Mouse (Mus musculus) kidney, adult 18-20 months (tissue): Measurements from ENCODE around the gene Grm4.

Source experiments
- DNase-seq: peaks from one replicate; pipeline ENCODE4 v3.0.0; 2021

Gene Grm4

DNA sequence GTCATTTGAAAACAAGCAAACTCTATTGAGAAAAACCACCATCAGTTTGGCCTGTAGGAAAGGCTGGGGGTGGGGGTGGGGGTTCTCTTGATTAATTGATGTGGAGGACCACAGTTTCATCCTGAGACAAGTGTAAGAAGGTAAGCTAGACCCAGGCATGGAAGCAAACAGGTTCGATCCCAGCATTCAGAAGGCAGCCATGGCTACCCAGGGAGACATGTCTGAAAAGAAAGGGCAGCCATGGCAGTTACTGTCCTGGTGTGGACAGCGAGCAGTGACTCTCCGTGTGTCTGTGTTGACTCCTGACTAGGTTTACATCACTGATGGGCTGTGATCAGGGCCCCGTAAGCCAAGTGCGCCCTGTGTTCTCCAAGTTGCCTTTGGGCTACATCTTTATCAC is at the start of gene Grm4:
Gene Grm4, minus strand, starts transcription at position 101 of the 400 bp plus-strand sequence.
- no peak for DNase-seq

DNA sequence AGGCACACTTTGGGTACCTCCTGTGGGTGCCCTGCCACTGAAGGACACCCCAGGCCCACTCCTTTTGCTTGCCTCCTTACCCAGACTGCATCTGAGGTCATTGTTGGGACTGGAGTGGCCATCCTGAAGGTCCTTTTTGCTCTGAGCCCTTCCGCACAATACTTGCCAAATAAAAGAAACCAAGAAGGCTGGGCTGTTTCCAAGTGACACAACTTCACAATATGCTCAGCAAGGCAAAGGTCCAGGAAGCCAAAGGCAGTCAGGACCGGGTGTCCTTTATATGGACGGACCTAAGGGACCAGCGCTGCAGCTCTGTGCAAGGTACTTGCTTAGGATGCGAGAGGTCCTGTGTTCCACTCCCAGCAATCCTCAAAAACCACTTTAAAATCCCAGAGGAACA is 47.0 kb upstream of the Grm4 start:
- DNase-seq = no peak

DNA sequence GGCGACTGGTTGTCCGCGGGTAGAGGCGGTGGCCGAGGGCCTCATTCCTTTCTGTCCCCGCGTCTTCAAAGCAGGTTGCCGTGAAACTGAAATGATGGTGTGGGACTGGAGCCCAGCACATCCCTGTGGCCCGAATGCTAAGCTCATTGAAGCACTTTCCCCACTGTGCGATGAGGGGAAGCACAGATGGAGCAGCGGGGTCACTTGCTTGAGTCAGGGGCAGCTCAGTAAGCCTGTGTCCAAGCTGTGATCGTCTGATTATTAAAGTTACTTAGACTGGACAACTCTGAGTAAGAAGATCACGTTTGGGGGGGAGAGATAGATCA is 44.7 kb upstream of the Grm4 start:
- DNase-seq = no peak

DNA sequence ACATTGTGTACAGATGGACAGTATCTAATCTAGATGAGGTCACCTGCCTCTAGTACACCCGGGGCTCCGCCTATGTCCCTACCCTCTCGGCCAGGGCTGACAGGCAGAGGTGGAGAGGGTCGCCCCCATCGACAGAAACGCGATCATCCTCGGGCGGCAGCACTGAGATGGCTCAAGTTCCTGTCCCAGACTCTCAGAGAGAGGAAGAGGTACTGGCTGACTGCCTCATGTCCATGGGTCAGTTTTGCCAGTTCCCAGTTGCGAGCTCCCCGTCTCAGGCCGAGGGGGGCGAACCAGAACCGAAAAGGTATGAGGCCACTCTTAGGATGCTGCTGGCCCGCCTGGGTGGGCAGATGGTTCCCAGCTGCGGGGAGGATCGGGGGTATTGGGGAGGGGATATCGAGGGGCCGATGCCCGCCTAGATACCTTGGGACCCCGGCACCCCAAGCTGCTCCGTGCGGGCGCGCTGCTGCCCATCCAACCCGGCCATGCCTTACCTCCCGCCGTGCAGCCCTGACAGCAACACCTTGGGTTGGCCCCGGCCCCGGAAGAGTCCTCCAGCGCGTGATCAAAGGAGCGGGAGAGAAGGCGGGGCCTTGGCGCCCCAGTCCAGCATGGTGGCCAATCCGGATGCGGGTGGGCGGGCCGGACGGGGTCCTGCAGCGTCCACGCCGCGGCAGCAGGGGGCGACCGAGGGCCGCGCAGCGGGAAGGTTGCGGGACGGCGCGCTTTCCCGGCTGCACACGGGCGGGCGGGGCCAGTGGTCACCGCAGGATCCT is 44.1 kb upstream of the Grm4 start, which contains the start of gene AI413582:
Gene AI413582, minus strand, starts transcription at position 594 of the 779 bp plus-strand sequence.
- DNase-seq = peak; percentile 98

DNA sequence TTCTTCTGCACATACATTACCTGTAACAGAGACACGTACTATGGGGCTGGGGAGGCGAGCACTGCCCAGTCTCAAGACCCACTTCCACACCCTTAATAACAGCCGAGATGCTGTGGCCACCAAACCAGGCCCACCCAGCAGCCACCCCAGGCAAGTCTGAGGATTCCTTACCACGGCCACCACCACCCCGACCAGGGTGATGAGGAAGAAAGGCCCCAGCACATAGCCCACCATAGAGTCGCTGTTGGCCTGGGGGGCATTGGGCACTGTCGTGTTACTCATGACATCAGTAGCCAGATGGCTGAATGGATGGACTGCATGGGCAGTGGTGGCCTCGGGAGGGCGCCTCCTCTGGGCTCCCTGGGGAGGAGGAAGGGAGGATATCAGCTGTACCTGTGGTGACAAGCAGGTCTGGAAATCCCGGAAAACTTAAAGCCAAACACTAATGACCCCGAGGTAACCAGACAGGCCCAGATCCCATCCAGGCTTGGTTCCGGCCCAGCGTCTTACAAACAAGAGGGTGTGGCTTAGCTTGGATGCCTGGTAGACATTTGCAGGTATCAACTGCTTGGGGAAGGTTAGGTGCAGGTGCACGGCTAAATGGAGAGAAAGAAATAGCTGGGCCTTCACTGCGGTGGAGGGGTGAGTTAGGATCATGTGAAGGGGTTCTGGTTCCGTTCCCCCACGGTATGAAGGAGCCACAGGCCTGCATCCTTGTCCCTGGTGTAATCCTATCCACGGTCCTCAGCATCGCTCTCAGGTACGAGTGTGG is 43.4 kb upstream of the Grm4 start:
- DNase-seq = peak; percentile 32

DNA sequence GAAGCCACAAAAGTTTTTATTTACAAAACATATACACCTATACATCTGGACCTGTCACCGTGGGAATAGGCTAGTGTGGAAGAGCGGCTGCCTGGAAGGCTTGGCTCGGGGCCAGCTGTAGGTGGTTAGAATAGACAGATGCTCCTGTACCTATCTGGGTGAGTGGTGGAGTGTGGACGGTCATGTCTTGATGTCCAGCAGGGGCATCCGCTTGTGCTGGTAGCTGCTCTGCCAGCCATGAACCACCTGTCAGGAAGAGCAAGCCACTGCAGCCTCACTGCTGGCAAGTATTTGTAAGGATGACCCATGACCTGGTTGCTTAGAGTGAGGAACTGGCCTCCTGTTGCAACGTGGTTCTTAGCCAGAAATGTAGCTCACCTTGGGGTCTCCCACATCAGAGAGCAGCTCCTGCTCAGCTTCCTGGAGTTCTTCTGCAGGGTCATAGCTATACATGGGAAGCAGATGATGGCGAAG is 42.6 kb upstream of the Grm4 start:
- no peak for DNase-seq

DNA sequence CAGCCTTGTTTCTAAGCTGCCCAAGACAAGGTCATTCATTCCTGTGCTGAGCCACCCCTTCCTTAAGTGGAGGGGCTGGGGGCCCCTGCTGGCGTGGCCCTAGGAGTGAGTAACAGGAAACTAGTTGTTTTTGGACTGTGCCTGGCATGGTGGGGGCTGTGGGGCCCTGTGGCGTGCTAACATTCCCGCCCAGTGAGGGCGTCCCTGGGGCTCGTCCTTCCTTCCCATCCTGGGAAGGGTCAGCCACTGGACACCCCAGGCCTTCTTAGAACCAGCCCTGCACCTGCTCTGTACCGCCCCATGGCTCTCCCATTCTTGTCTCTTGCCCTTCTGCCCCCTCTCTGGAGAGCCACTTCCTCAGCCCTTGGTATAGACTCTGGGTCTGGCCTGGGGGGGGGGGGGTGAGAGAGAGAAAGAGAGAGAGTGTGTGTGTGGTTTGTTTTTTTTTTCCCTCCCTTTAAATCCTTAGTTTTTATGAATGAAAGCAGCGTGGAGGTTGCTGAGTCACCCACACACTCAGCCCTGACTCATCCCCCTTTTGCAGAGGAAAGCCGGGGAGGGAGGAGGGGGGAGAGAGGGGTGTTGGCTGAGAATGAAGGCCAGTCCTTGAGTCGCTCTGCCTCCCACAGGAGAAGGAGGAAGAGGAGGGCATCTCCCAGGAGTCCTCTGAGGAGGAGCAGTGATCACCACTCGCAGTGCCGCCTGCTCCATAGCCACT is 40.8 kb upstream of the Grm4 start:
- DNase-seq = no peak

DNA sequence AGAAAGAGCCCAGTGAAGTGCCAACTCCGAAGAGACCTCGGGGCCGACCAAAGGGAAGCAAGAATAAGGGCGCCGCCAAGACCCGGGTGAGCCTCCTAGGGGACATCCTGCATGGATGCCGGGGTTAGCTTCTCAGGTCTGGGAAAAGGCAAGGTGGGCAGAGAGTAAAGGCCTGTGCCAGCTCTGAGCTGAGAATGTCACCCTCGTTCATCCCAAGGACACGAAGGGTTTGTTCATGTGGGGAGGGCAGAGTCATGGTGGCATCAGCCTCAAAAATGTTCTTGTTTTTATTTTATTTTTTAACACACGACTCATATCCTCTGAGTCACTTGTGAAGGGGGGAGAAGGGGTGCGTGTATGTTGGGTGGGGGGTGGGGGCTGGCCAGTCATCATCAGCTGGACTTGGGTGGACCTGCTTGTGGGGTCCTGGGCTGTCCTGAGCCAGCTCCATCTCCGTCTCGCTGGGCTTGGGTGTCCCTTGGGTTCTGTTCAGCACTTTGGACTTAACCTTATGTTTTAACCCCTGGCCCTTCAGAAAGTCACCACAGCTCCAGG is 39.8 kb upstream of the Grm4 start:
- no peak for DNase-seq

DNA sequence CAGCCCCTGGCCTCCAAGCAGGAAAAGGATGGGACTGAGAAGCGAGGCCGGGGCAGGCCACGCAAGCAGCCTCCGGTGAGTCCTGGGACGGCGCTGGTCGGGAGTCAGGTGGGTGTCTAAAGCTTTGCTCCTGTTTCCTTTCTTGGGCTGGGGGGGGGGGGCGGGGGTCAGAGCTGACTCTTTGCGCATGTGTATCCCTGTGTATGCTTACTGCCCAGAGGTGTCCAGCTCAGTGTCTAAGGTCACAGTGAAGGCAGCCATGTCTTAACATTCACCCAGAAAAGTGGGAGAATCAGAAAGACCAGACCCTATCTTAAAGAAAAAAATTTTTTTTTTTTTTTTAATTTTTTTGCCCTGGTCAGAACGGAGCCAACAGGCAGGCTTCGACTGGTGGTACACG is 38.4 kb upstream of the Grm4 start:
- no peak for DNase-seq

DNA sequence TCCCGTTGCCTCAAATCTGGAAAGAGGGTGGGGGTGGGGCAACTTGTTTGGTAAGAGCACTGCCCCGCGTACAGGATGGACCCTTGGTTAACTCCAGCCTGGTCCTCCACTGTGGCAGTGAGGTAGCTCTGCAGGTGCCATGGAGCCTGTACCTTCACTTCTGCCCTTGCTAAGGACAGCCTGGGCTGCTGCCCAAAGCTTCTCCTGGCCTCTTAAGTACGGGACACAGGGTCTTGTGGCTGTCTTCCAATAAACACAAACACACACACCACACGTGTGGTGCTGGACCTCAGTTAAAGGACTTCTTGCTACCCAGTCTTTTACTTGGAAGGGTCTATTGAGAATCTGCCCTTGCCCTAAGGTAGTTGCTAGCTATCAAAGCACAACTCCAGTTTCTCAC is 37.6 kb upstream of the Grm4 start:
- DNase-seq = no peak

DNA sequence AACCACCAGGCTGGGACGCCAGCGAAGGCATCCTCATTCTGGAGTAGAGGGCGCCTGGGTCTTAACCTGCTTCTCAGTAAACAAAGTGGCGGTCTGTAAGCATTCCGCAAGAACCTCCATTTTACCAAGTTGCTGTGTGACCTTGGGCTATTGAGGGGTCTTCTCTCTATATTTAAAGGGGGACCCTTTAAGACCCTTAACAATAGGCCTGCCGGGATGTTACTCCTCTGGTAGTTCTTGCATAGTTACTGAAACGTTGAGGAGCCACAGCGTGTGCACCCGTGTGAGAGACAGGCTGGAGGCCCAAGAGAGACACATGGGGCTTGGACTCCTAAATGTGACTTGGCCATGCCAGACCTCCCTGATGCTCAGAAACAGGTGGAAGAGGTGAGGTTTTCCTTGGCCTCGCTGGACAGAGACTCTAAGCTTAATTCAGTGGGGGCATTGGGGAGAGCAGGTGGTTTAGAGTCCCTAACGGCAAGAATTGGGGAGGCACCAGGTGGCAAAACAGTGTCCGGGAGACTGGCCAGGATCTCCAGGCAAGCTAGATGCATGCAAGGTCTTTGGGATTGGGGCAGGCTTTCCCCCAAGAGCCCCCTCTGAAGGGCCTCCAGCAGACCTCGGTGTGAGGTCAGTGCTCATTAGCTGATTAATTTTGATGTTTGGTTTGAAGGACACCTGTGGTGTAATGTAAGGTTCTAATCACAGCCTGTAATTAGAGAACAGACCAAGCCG is 36.9 kb upstream of the Grm4 start:
- DNase-seq = no peak

DNA sequence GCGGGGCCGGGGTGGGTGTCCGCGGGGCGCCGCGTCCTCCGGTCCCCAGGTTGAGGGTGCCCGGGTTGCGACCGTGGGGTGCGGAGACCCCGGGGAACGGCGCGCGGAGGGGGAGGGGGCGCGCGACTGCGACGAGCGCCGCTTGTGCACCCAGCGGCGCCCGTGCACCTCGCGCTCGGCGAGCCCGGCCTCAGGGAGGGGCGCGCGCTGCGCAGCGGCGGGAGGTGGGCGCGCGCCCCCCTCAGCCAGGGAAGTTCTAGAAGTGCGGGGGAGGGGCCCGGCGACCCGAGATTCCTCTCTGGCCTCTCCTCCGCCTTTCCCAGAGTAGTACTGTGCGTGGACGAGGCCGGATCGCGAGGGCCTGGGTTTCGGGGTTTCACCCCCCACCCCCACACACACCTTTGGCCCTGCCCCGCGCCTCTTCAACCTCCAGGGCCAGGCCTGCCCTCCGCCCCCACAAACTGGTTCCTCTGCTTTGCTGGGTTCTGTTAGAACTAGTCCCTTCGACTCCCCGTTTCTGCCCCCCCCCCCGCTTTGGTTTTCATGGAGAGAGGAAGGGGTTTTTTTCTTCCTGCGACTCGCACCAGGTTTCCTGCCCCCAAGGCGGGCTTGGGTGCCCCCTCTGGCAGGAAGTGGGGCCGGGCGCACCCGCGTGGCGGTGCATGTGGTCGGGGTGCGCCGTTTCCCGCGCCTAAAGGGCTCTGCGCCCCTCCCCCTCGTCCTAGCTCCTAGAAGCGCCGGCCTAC is 36.2 kb upstream of the Grm4 start:
- peak; percentile 32 for DNase-seq

DNA sequence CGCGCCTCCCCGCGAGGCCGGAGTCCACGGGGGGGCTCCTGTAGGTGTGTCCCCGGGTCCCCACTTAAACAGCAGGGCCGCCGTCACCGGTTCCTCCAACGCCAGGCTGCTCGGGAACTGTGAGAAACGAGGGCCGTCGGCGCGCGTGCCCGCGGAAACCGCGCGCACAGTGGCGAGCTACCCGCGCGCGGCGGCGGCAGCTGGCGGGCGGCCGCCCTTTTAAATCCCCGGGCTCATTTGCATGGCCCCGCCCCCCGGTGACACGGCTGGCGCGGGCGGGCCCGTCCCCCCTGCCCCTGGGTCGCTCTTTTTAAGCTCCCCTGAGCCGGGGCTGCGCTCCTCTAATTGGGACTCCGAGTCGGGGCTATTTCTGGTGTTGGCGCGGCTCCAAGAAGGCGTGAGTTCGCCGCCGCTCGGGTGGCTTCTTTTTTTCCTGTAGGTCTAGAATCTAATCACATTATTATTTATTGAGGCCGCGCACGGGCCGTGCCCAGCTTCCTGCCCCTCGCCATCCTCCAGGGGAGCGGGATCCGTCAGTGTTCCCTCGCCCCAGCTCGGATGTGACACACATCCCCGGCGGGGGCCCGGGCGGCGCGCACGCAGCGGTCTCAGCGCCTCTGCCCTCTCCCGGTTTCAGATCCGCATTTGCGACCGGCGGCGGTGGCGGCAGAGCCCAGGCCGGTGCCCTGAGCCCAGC is 35.3 kb upstream of the Grm4 start, which contains the start of gene Hmga1:
Gene Hmga1, plus strand, starts transcription at position 183 of the 697 bp plus-strand sequence.
- DNase-seq = peak; percentile 88

DNA sequence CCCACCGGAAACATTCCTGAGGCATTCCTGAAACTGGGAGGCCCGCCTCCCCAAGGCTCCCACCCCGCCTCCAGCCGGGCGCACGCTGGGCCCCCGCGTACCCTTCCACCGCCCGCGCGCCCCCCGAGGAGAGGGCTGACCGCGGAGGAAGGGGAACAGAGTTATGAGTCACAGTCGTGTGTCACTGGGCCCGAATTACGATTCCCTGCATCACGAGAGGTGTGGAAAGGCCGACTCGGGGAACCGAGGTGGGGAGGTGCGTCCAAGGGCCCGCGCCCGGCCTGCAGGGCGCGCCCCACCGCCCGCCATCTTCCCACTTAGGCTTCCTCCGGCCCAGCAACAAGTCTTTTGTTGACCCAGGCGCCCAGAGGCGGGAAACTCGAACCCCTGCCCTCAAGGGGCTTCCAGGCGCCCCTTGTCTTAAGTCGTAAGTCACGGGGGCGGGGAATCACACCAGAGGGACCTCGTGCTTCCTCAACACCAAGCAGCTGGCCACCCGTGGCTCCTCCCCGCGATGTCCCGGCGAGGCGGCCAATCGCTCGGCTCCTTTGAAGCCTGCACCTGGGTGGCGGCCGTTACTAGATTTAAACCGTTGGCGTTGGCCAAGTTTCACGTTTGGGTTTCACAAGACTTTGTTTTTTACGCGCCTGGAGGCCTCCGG is 34.4 kb upstream of the Grm4 start:
- DNase-seq = peak; percentile 66

DNA sequence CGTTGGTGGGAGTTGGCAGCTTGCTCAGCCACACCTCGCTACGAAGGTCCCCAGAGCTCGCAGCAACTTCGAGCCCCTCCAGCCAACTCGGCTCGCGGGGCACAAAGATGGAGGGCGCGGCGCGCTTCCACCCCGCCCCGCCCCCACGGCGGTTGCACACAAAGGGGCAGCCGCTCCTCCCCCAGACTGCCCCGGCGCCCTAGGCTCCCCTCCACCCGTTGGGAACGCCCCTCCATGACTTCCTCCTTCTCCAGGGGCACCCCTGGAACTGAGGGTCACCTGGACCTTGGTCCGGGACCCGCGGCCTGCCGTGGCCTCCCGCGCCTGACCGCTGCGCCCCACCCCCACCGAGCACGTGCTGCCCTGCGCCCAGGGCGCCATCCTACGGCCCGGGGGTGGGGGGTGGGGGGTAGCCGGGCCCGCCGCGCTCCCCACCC is 33.9 kb upstream of the Grm4 start:
- peak; percentile 28 for DNase-seq

DNA sequence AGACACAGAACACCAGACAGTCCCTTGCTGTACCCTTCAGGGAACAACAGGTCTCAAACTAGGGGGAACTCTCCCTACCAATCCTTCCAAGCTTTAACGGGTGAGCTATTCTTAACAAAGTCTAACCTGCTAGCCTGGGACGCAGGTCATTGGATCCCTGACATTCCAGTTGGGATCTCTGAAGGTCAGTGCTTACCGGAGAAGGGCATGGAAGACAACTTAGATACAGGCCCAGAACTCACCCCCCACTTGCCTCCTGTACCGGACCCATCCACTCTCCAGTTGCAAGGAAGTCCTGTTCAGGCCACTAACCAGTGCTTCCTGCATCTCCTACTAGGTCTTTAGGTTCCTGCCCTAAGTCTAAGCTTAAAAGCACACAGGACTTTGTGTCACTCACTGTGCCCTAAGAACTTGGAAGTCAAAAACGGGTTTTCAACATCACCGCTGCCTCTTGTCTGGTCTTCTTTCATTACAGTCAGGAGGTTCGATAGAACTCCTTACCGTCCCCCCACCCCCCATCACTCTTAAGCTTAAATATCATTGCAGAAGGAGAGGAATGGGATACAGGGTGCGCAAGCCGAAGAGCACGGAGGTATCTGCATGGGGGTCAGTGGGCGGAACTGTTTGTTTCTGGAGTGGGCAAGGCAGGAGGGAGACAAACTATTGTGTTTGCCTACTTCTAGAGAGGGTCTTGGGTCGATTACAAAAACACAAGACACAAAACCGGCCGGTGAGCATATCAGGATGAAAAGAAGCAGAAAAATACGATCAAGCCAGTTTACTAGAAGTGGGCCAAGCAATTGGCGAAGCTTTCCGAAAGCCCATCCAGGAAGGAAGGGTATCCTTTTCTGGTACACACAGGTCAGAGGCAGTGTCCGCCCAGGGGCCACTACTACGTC is 33.1 kb upstream of the Grm4 start:
- DNase-seq = peak; percentile 14

DNA sequence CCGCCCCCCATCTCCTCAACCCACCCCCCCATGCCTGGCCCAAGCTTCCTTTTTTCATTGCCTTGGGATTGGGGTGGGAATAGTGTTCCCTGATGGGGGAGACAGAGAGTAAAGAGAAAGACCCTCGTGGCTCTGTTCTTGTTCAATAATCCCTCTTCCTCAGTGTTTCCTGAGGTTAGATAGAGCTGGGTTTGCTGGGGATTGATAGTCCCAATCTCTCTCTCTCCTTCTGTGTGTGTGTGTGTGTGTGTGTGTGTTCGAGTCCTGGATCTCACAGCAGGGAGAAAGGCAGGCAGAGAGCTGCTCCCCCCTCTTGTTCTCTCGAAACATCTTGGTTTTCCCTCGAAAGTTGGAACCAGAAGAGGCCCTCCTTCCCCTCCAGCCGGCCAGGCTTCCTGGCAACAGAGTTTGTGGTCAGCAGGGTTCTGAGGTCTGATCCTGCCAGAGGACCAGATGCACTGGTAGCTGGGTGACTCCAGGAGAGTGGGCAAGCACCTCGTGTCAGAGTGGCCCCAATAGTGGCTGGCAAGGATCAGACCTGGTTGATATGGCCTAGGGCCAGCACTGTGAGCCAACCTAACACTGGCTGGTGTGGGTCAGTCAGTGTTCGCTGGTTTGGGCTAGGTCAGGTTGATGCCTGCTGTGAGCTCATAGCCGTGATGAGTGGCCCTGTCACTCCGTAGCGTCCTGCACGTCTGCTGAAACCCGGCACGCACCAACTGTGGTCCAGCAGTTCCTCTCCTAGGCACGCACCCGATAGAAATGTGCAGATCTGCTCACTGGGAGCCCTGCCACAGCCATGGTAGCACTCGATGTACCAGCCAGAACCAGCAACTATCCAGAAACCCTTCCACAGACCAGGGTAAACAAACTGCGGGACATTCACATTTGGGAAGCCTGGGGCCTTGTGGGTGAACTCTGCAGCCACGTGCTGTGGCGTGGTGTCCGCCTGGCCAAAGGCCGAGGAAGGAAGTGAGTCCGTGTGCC is 31.3 kb upstream of the Grm4 start:
- DNase-seq = peak; percentile 15

DNA sequence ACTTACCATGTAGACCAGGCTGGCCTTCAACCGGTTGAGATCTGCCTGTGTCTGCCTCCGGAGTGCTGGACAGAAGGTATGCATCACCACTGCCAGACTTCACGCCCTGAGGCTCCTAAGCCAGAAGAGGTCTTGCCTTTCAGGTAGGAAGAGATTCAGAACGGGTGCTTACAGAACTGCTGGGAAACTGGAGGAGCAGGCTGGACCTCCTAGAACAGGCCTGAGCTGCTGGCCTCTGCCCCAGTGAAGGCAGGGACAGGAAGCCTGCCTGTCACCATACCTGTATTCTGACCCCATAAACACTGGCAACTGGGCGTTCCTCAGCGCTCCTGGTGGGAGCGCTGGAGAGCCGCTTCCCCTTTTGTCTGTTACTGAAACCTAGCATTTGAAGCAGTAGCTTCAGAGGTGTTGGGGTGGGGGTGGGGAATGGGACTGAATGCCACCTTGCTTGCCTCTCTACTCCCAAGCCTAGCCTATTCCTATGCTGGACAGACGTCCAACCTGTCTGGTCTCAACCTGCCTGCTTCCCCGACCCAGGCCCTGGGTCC is 30.3 kb upstream of the Grm4 start:
- no peak for DNase-seq
